Mouse (Mus musculus): ENCODE data around the gene Emd. TPM values are rescaled to one million over a fixed set of nuclear protein-coding genes. Genes with fewer than 3 reads are reported as not detected.
"Not testable (repeated sequence)": the region's sequence is repeated elsewhere in the genome, so short reads cannot be mapped to it uniquely, and the experiment has no call there.

Gene Emd
- 10 to 100 TPM; 37.2 to 43.0 TPM for total RNA-seq (2021)
- long read RNA-seq, partial matches to known transcripts = 0 of 6 reads
- long read RNA-seq, other reads (novel, unspliced or antisense) = 3 of 6 reads

DNA sequence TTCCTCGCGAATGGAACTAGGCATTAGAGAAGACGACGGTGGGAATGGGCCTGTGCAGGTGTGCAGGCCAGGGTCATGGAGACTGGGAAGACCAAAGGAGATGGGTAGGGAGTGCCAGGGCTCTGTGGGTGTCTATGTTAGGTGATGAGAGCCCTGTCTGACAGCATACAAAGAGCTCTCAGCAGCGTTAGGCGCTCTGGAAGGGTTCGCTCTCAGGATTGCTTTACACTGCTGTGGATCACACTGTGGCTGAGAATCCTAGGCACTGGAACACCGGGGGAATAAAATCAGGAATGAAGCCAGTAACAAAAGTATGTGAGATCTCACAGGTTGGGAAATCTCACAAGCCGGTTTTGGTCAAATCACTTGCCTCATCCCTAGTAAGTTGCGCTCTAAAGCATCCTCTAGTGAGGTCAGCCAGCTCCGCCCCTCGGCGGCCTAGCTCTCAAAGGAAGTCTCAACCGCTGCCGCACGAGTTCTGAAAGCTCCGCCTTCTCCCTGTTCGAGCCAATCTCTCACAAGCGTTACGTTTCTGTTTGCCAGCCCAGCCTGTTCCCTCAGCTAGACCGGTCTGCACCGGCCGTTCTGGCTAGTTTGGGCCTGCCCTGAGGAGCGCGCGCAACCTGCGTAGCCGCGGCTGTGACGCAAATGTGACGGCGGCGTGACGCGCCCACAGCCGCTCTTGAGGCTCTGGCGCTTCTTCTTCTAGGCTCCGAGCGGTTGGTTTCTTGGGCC, at the start of gene Emd:
TSS of gene Emd (plus strand) at position 535 of the 735 bp plus-strand sequence.
- DNase-seq (ENCODE audit: low spot score in 2 of 2) = peak; percentile 79 to 89

DNA sequence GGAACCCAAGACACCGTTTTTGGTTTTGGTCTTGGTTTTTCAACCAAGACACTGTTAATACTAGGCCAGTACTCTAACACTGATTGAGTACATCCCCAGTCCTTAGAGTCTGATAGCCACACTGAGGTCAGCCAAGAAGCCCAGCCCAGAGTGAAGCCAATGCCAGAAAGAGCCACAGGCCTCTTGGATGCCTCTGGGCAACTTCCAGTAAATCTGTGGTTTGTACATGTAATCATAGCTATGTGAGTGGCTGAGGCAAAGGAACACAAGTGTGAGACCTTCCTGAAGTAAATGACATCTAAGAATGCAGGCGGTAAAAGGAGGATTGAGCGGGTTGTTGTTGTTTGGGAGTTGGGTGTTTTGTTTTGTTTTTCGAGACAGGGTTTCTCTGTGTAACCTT, 36.0 kb upstream of the Emd start:
- DNase-seq (ENCODE audit: low spot score in 2 of 2) = no peak

DNA sequence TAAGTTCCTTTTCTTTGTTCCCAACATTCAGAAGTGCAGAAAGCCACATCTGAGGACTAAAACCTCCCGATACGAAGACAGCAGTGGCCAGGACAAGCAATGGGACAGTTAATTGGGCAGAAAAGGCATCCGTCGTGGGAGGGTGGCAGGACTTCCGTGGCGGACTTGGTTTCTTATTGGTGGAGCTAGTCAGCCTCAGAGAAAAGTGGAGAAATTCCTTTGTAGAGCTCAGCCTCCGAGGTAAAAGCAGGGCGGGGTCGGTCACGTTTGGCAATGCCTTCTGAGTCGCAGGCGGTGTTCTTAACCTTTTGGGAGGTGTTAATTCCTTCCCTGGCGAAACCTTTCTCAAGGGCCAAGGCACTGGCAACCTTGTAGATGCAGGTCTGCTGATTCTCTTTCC, 35.0 kb upstream of the Emd start:
- no peak for DNase-seq (ENCODE audit: low spot score in 2 of 2)

DNA sequence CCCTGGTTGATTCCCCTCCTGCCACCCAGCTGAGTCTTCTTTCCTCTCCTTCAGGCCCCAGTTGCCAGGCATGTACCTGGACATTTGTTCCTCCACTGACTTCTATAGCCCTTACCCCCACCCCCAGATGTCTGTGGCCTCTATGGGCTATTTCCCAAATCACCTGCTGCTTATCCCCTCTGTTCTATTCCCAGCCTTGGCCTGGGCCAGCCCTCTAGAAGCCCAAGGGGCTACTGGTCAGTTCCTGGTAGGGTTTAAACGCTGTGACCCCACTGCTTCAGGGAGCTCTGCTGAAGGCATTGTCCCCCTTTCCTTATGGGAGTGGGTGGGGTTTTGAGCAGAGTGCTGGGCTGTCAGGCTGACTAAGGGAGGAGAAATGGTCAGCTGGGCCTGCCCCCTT, 34.4 kb upstream of the Emd start:
- DNase-seq (ENCODE audit: low spot score in 2 of 2) = not testable (repeated sequence)

DNA sequence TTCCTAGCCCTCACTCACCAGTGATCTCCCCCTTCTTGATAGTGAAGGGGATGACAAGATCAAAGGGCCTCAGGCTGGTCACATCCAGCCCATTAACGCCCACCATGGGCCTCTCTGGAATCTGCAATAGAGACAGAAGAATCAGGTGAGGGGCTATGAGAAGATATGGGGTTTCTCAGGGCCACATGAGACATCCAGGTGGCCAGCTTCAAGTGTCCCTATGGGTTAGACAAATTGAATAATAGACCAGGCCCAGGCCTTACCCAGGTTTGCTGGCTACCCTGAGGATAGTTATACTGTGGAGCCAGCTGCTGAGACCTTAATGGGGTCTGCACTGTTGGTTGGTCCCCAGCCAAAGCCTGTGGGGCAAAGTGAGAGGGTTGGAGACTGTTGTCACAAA, 24.4 kb upstream of the Emd start:
- no peak for DNase-seq (ENCODE audit: low spot score in 2 of 2)

DNA sequence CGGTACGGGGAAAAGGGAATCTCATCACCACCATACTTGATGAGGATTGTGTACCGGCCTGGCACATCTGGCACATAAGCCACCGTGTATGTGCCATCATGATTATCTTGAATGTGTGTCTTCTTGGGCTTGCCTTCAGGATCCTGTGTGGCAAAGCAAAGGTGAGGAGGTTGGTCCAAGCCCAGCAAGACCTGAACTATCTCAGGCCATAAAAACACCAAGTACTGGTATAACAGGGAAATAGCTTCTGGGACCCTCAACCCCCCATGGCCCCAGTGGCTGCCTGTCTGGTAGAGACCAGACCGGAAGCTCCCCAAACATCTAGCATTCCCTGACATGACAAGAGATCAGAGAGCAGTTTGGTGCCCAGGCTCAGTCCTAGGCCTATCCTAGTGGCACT, 21.3 kb upstream of the Emd start:
- DNase-seq (ENCODE audit: low spot score in 2 of 2) = no peak

DNA sequence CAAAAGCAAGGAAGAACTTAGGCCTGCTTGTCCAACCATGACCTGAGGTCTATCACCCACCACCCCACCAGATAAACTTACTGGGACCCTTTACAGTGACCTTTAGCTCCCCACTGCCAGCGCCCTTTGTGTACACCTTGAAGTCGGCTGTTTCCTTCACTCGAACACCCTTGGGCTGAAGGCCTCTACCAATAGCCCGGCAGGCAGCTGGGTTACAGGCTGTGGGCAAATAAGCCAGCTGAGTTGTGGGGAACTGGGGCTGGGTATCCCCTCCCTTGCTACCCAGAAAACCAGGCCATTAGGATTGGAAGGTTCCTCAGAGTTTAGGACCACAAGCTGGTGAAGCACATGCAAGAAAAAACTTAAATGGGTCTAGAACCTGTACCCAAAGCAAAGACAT, 14.2 kb upstream of the Emd start:
- DNase-seq (ENCODE audit: low spot score in 2 of 2) = no peak

DNA sequence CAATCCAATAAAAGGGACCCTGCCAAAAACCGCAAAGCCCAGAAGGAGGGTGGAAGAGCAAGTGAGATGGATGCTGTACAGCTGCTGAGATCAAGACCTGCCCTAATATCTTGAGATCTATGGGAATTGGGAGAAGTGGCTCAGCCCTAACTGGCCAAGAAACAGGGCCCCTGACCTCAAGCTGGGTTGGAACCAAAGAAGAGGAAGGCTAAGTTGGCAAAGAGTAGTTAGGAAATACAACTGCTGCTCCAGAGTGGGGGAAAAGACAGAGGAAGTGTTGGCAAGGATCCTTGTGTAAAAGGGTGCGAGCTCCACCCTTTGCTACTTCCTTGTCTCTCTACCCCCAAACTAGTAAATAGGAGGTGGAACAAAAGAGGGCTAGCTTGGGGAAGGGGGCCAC, 11.1 kb upstream of the Emd start:
- no peak for DNase-seq (ENCODE audit: low spot score in 2 of 2)

DNA sequence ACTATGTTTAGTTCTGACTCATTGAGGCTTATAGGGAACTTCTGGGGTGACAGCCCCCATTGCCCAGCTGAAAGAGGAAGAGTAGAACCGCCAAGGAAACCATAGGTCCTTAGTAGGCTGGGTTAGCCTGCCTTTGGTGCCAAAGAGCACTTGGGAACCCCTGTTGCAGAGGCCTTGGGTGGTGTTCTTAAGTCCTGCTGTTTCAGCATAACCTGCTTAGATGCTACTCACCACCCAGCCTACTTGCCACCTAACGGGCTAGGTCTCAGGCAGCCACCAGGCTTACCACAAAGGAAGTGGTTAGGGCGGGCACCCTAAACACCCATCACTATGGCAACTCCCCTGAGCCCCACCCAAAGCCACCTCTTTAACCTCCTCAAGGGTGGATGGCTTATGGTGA, 10.7 kb upstream of the Emd start:
- no peak for DNase-seq (ENCODE audit: low spot score in 2 of 2)

DNA sequence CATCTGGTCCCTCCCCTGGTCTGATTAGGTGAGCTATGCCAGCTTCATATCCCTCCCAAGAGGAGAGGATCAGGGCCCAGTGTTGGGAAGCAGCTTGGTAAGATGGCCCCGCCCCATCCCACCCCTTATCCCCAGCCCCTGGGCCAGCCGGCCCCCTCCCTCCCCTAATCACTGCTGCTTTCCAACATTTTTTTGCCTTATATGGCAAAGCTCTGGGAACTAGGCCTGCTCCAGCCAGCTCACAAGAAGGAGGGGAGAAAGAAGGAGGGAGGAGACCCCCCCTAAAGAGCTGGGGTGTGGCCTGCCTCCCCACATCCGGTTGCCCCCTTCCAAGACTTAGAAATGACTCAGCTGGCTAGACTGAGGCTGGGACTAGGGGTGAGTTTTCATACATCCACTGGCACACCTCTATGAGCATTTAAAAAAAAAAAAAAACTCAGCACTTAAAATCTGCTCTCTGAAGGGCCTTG, 9.8 kb upstream of the Emd start:
- DNase-seq (ENCODE audit: low spot score in 2 of 2) = no peak

DNA sequence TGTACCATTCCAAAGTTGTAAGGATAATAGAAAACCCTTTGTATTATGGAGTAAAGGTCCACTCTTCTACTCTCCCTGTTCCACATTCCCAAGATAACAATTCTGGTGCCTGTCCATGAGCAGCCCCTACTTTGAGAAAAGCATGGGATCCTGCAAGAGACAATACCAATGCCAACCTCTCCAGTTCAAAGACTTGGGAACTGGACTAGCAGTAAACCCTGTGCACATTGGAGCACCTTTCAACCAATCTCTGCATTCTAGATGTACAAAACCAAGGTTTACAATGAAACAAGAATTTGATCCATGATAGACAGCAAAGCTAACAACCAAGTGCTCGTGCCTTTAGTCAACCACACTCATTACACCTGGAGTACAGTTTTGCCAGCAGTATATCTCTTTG, 9.4 kb upstream of the Emd start:
- DNase-seq (ENCODE audit: low spot score in 2 of 2) = no peak

DNA sequence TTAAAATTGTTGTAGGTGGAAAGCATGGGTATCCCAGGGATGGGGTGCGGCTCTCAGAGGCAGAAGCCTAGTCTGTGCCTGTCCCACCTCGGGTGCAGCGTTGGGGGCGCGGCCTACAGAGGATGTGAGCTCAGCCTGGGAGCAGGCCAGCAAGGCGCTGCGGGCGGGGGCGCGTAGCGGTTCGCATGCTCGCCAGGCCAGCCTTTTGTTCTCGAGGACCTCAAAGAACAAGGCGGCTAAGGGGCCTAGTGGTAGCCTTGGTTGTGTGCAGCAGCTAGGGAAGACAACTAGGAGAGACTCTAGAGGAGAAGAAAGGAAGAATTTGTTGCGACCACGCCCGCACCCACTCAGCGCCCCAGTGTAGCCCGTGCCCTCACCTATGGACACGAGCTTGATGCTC, 8.8 kb upstream of the Emd start:
- DNase-seq (ENCODE audit: low spot score in 2 of 2) = peak; percentile 18 to 55

DNA sequence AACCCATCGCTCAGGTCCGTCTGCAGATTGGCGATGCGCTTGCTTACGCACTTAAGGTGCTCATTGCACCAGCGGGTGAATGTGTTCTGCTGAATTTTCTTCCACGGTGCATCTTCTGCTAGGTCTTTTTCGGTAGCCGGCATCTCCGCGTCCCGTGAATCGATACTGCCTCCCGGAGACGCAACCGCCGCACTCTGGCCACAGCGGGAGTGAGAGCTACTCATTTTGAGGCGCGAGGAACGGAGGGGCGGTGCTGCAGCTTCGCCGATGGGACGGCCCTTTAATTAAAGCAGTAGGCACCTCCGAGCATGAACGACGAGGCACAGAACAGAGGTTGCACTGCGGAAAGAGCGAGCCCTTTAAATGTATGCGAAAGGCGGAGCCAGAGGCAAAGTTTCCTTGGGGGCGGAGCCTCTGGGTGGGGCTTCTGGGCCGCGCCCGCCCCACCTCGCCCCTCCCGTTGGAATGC, 8.2 kb upstream of the Emd start:
- peak; percentile 86 to 90 for DNase-seq (ENCODE audit: low spot score in 2 of 2)

DNA sequence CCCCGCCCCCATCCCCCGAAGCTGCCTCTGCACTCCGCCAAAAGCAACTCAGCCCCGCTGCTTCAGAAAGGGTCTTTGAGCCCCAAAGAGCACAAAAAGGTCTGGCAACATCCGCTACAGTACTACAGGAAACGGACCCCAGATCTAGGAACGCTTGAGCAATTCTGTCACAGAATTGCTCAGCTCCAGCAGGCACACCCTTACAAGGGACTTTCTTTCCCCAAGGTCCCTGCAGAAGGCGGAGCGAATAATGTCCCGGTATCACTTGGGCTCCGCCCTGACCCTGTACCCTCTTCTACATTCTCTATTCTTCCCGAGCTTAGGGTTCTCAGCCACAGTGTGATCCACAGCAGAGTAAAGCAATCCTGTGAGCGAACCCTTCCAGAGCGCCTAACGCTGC, 7.8 kb upstream of the Emd start:
- no peak for DNase-seq (ENCODE audit: low spot score in 2 of 2)

DNA sequence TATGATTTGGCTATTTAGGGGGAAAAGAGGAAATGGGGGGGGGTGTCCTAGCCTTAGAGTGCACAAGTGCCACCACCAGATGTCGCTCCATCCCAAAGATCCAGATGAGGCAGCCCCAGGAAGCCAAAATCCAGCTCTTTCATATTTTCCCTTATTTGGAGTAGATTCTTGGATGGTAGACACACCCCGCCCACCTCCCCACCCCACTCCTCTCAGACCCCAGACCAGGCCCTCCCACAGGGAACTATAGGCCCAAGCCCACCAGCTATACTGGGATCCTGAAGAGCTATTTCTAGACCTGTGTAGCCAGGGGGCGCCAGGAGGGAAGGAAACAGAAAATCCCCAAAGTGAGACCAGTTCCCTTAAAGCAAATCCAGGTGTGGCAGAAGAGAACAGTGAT, 5.8 kb upstream of the Emd start:
- DNase-seq (ENCODE audit: low spot score in 2 of 2) = peak in 1 of 2 experiments; percentile 48

DNA sequence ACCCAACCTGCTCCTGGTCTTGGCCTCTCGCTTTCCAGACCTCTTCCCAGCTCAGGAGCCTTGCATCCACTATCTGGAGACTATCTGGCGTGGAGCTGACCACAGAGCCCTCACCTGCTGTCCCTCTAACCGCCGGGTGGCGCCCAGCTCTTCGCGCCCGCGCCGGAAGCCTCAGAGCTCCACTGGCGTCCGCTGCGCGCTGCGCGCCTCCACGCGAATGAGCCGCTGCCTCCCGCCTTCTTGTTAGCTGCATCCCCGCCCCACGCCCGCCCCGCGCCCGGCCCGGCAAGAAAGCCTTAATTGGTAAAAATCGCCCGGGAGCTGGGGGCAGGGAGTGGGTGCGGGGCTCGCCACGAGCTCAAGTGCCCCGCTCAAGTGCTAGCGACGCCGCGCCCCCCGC, 4.9 kb upstream of the Emd start, which contains the start of gene Flna:
TSS of gene Flna (minus strand) at position 206 of the 400 bp plus-strand sequence.
- DNase-seq (ENCODE audit: low spot score in 2 of 2) = peak; percentile 50 to 66

DNA sequence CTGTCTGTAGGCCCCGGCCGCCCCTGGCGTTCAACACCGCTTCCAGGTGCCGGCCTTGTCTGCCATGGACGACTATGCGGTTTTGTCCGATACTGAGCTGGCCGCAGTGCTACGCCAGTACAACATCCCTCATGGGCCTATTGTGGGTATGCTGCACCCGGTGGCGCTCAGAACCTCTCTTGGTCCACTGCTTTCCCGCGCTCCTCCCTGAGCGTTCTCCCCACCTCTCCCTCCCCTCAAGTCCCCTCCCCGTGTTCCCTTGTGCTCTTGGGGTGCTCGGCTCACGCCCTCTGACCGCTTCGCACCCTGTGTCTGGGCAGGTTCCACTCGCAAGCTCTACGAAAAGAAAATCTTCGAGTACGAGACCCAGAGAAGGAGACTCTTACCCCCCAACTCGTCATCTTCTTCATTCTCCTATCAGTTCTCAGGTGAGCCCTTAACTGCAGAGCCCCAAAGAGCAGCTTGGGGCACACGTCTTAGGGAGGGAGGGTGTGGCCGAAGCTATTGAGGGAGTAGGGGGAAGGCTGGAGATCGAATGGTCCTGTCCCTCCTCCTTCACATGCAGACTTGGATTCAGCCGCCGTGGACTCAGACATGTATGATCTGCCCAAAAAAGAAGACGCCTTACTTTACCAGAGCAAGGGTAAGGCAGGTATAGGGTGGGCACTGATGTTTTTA, 540 bp downstream of the Emd start:
- DNase-seq (ENCODE audit: low spot score in 2 of 2) = no peak

DNA sequence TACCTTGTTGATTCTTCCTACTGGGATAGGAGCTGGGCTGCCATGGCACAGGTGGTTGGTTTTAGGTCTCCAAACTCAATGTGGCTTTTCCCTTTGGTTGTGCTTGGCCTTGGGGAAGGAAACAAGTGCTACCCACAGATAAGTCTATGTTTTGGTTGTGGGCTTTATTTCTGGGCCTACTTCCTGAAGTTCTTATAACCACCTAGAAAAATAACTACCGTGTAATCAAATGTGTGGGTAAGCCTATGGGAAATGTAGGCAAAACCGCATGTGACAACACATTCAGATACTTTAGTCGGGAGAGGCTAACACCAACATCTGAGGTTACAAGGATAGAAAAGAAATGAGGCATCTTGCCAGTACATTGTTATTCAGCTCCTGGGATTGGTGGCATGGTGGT, 3.3 kb downstream of the Emd start:
- DNase-seq (ENCODE audit: low spot score in 2 of 2) = no peak

DNA sequence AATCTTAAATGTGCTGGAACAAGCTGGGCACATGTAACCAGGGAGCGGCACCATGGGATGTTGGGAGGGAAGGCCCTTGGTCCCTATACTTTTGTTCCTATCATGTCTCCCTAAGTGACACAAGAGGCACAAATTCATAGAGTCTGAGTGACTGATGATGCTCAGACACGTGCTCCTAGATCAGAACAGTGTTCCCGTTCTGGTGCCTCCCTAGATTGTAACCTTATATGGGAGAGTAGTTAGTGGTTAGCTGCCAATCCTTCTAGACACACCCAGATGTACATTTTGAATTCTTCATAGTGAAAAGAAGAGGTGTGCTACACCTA, 15.2 kb downstream of the Emd start:
- no peak for DNase-seq (ENCODE audit: low spot score in 2 of 2)

DNA sequence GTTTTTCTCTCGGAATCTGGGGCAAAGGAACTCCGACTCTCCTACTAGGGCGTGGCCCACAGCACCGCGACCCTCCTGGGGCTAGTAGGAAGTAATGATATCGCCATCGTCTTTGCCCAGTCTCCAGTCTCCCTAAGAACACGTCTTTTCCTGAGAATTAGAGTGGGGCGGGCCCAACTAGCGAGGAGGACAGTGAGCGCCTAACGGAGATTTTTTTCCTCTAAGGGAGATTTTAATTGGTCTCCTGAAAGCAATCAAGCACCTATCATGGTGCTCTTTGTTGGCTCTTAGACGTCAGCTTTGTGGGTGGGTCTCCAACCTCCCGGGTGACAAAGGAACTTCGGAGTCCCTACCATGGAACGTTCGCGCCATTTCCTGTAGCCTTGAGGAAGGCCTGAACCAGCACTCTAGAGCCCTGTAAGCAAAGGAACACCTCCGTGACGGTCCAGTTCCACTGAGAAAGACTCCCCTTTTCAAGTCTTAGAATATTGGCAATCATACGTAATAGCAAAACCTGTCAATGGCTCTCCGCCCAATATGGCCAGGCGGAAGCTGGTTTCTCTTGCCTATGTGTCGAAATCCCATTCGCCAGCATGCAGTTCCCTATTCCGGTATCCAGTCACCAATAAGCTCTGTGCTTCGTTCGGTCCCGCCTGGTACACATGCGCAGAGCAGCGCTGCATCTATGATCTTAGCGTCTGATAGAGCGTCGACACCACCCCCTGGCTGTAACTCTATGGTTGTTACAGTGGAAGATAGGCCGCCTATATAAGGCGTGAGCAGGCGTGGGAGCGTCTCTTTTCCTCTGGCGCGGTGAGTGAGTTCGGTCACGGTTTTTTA, 15.8 kb downstream of the Emd start, which contains the start of gene Rpl10:
TSS of gene Rpl10 (plus strand) at position 751 of the 840 bp plus-strand sequence.
- DNase-seq (ENCODE audit: low spot score in 2 of 2) = peak; percentile 87 to 94

DNA sequence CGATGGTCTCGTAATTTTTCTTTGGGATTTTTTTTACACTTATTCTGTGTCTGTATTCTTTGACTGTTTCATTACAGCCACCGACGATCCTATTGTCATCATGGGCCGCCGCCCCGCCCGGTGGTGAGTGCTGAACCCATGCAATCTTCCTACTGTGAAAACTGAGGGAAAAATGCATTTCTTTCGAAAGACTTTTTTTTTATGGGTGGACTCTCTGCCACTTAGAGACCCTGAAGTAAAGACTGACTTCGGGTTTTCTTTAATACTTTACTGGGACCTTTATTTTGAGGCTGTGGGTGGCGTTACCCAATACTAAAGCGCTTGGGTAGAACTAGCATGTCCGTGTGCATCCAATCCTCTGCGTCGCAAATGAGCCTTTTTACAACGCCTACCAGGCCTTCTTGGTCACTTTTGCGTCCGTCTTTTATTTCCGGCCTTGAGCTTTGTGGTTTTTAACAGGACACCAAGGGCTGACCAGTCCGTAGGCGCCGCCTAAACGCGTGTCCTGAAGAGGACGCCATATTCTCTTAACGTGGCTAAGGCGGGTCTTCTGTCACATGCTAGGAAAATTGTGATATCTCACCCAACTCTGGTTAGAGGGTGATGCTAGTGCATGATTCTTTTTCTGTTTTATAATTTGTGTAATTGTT, 16.5 kb downstream of the Emd start:
- peak in 1 of 2 experiments; percentile 28 for DNase-seq (ENCODE audit: low spot score in 2 of 2)
